9 mouse cellular contexts compared by ENCODE assay signal in the genomic region with DNA sequence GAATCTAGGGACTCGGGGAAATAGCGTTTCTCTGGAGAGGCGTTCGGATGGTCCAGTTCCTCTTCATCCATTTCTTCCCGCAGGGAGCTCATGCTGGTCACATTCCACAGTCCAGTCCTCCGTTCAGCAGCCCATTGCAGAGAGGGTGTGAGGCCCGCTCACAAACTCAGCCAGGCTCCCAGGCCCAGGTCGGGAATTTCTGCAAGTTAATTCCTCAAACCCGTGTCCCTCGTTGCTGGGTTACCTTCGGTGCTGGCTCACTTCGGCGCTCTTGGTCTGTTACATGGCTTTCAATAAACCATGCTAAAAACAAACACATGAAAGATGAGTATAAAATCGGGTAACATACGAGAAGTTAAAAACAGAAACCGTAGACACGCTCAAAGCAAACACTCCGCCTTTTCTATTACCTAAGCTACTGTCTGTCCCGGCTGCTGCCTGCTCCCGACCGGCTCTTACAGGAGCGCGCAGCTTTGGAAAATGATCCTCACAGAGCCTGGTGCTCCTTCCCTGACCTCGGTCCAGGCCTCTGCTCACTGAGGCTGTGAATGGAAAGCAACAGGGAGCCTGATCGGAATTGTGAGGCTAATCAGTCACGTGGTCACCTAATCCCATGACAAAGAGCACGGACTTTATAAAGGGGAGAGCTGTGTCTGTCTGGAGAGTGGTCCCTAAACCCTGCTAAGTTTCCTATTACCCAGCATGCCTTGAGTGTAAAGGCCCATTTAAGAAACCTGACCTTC. TPM values are rescaled to one million over a fixed set of nuclear protein-coding genes. Genes with fewer than 3 reads are reported as not detected.
DNase-seq lines count a peak whose midpoint lies in the region; ATAC-seq and TF ChIP-seq lines count a peak whose summit lies in the region.
"Had no signal": no experiment of that assay in that cellular context is flagged by ENCODE, and none has a peak within 500 bp of the region (broad histone marks: within the 10 kb centered on the region; RNA-seq: fewer than 3 reads in every experiment).

No protein-coding gene starts in this region.

- WGBS in lung, embryonic 15.5 days: 26% methylated on average over 27 of the region's 27 CpGs
- WGBS in lung, adult 2 months: 64% methylated on average over 27 of the region's 27 CpGs
- 1% methylated on average over 27 of the region's 27 CpGs for WGBS in forebrain, embryonic 12.5 days
- WGBS in olfactory bulb, adult 2 months: 42% methylated on average over 27 of the region's 27 CpGs

- no peak overlapping the region for H3K4me3 ChIP-seq in lung, embryonic 15.5 days
- H3K4me3 ChIP-seq in lung, adult 2 months (replicated peaks; ENCODE audit: extremely low read depth, low read depth, low read length): no peak overlapping the region
- H3K4me3 ChIP-seq in forebrain, embryonic 12.5 days (replicated peaks): peak overlapping the region; percentile 36
- H3K4me3 ChIP-seq in olfactory bulb, adult 2 months (ENCODE audit: insufficient read depth, low read depth, low read length): no peak overlapping the region

- H3K36me3 ChIP-seq in lung, embryonic 15.5 days: no peaks in the 10 kb centered on the region
- H3K36me3 ChIP-seq in forebrain, embryonic 12.5 days (replicated peaks): no peaks in the 10 kb centered on the region

- no peak for TF ChIP-seq POLR2A in lung, adult 2 months (IDR thresholded peaks at IDR 0.05; ENCODE audit: borderline replicate concordance, extremely low read depth, low read depth, low read length)
- TF ChIP-seq POLR2A in olfactory bulb, adult 2 months (IDR thresholded peaks at IDR 0.05; ENCODE audit: insufficient read depth, low read depth, low read length): no peak

- no peak for TF ChIP-seq CTCF in lung, adult 2 months (IDR thresholded peaks at IDR 0.05; ENCODE audit: insufficient read depth, low read length)
- no peak for TF ChIP-seq CTCF in olfactory bulb, adult 2 months (IDR thresholded peaks at IDR 0.05; ENCODE audit: insufficient read depth, low read depth, low read length)

- no peak for DNase-seq in lung, adult 2 months
- peak; percentile 14 to 59 for DNase-seq in kidney, postnatal 25 days
- no peak for DNase-seq in cerebellum, adult 11-12 months
- DNase-seq in urinary bladder, adult 18-20 months (ENCODE audit: low spot score in 2 of 2): no peak
- DNase-seq in spleen, adult 12 weeks (ENCODE audit: low spot score): no peak

- H3K4me2 ChIP-seq in lung, embryonic 15.5 days: peak overlapping the region; percentile 23
- peak overlapping the region; percentile 57 for H3K4me2 ChIP-seq in forebrain, embryonic 12.5 days

- peaks cover 6% of the 10 kb centered on the region for H3K4me1 ChIP-seq in lung, embryonic 15.5 days
- no peaks in the 10 kb centered on the region for H3K4me1 ChIP-seq in lung, adult 2 months (ENCODE audit: control insufficient read depth, insufficient read depth, low read length)
- H3K4me1 ChIP-seq in forebrain, embryonic 12.5 days: peaks cover 38% of the 10 kb centered on the region
- H3K4me1 ChIP-seq in olfactory bulb, adult 2 months (ENCODE audit: control insufficient read depth, insufficient read depth, low read length): peaks cover 22% of the 10 kb centered on the region

- H3K9me3 ChIP-seq in lung, embryonic 15.5 days: no peaks in the 10 kb centered on the region
- H3K9me3 ChIP-seq in forebrain, embryonic 12.5 days: 0 out of 2 replicates have a peak, but pooled peaks cover 3% of the 10 kb centered on the region

- ATAC-seq in lung, embryonic 15.5 days (ENCODE audit: borderline replicate concordance, extremely low read depth, low FRiP score, low TSS enrichment): no peak
- ATAC-seq in forebrain, embryonic 12.5 days (ENCODE audit: low FRiP score): peak; percentile 93

- H3K9ac ChIP-seq in lung, embryonic 15.5 days: no peak overlapping the region
- H3K9ac ChIP-seq in forebrain, embryonic 12.5 days: peak overlapping the region; percentile 59

- H3K27ac ChIP-seq in lung, embryonic 15.5 days: no peak overlapping the region
- H3K27ac ChIP-seq in forebrain, embryonic 12.5 days: peak overlapping the region; percentile 95
- H3K27ac ChIP-seq in olfactory bulb, adult 2 months (ENCODE audit: insufficient read depth, low read depth, low read length): peak overlapping the region; percentile 27; the same call in 1 of the 2 replicates
- H3K27ac ChIP-seq: macrophage had no signal

- H3K27me3 ChIP-seq in lung, embryonic 15.5 days: no peaks in the 10 kb centered on the region
- H3K27me3 ChIP-seq in forebrain, embryonic 12.5 days: no peaks in the 10 kb centered on the region

RNA-seq across cellular contexts. Expression of gene Fank1, which starts 16.9 kb away (rescaled TPM):
- polyA plus RNA-seq in lung, embryonic 15.5 days (2015; fragmentation: Nextera tagmentation; extraction: Ambion mirVana): 1.5 and 1.7 TPM in 2 replicates
- polyA plus RNA-seq in lung, adult 2 months (2012; rRNA removed): 1.0 and 3.3 TPM in 2 replicates
- polyA plus RNA-seq in forebrain, embryonic 12.5 days (2016; fragmentation: Nextera tagmentation; extraction: Ambion mirVana): 1.5 TPM in 2 replicates
- polyA plus RNA-seq in olfactory bulb, adult 2 months (2012; ENCODE audit: insufficient read depth, insufficient read length, low replicate concordance, missing spikeins): not detected in 2 replicates
- polyA plus RNA-seq: macrophage had no signal

RNA-seq across cellular contexts. Expression of gene Dhx32, which starts 22.7 kb away (rescaled TPM):
- 26.4 and 27.7 TPM in 2 replicates for polyA plus RNA-seq in lung, embryonic 15.5 days (2015; fragmentation: Nextera tagmentation; extraction: Ambion mirVana)
- 14.2 and 22.2 TPM in 2 replicates for polyA plus RNA-seq in lung, adult 2 months (2012; rRNA removed)
- polyA plus RNA-seq in forebrain, embryonic 12.5 days (2016; fragmentation: Nextera tagmentation; extraction: Ambion mirVana): 55.7 and 60.5 TPM in 2 replicates
- not detected in 2 replicates for polyA plus RNA-seq in olfactory bulb, adult 2 months (2012; ENCODE audit: insufficient read depth, insufficient read length, low replicate concordance, missing spikeins)

RNA-seq across cellular contexts. Expression of gene Uros, which starts 49.9 kb away (rescaled TPM):
- 27.8 and 28.9 TPM in 2 replicates for polyA plus RNA-seq in lung, embryonic 15.5 days (2015; fragmentation: Nextera tagmentation; extraction: Ambion mirVana)
- polyA plus RNA-seq in lung, adult 2 months (2012; rRNA removed): 9.0 and 10.4 TPM in 2 replicates
- 39.2 and 40.3 TPM in 2 replicates for polyA plus RNA-seq in forebrain, embryonic 12.5 days (2016; fragmentation: Nextera tagmentation; extraction: Ambion mirVana)
- not detected in 2 replicates for polyA plus RNA-seq in olfactory bulb, adult 2 months (2012; ENCODE audit: insufficient read depth, insufficient read length, low replicate concordance, missing spikeins)

RNA-seq across cellular contexts. Expression of gene Bccip, which starts 50.6 kb away (rescaled TPM):
- polyA plus RNA-seq in lung, embryonic 15.5 days (2015; fragmentation: Nextera tagmentation; extraction: Ambion mirVana): 169 and 172 TPM in 2 replicates
- 13.1 and 24.7 TPM in 2 replicates for polyA plus RNA-seq in lung, adult 2 months (2012; rRNA removed)
- 160 and 161 TPM in 2 replicates for polyA plus RNA-seq in forebrain, embryonic 12.5 days (2016; fragmentation: Nextera tagmentation; extraction: Ambion mirVana)
- not detected in 2 replicates for polyA plus RNA-seq in olfactory bulb, adult 2 months (2012; ENCODE audit: insufficient read depth, insufficient read length, low replicate concordance, missing spikeins)

Comparison
In these comparisons a context has a peak if more than half of its experiments do, and no peak if none do; other contexts are left out.
1. DNase-seq: peak in kidney, postnatal 25 days (2 of 2); none in lung, adult 2 months (single experiment), cerebellum, adult 11-12 months (single experiment), urinary bladder, adult 18-20 months (0 of 2) and spleen, adult 12 weeks (single experiment).
2. RNA of gene Dhx32, which starts 22.7 kb away (polyA plus RNA-seq): 55.7 to 60.5 TPM in forebrain, embryonic 12.5 days, 26.4 to 27.7 TPM in lung, embryonic 15.5 days and 14.2 to 22.2 TPM in lung, adult 2 months; not detected in olfactory bulb, adult 2 months; every median in the first group is over 10 times any median in the second.
3. RNA of gene Uros, which starts 49.9 kb away (polyA plus RNA-seq): 39.2 to 40.3 TPM in forebrain, embryonic 12.5 days, 27.8 to 28.9 TPM in lung, embryonic 15.5 days and 9.0 to 10.4 TPM in lung, adult 2 months; not detected in olfactory bulb, adult 2 months; every median in the first group is over 10 times any median in the second.